Mouse (Mus musculus) liver, embryonic 14.5 days (tissue): ENCODE measurements around the gene Hoxd9.

ENCODE experiments used
- CTCF ChIP-seq: IDR thresholded peaks from 2 replicates; pipeline ENCODE4 v1.5.1; 2016; ENCODE audit warnings: antibody characterized with exemption, low read depth, control low read depth
- EP300 ChIP-seq: IDR thresholded peaks from 2 replicates; pipeline ENCODE4 v1.6.1; 2016; ENCODE audit warnings: antibody characterized with exemption, low read depth

- TF ChIP-seq EP300 (no peak), CTCF (peak; percentile 46; the same call in 1 of the 2 replicates)
Observed at GRCm38 (mm10) chr2:74661685-74662084, 35.8 kb upstream of the Hoxd9 start.
